Mouse (Mus musculus): ENCODE data around the gene Exoc4.

The Exoc4 gene

DNA sequence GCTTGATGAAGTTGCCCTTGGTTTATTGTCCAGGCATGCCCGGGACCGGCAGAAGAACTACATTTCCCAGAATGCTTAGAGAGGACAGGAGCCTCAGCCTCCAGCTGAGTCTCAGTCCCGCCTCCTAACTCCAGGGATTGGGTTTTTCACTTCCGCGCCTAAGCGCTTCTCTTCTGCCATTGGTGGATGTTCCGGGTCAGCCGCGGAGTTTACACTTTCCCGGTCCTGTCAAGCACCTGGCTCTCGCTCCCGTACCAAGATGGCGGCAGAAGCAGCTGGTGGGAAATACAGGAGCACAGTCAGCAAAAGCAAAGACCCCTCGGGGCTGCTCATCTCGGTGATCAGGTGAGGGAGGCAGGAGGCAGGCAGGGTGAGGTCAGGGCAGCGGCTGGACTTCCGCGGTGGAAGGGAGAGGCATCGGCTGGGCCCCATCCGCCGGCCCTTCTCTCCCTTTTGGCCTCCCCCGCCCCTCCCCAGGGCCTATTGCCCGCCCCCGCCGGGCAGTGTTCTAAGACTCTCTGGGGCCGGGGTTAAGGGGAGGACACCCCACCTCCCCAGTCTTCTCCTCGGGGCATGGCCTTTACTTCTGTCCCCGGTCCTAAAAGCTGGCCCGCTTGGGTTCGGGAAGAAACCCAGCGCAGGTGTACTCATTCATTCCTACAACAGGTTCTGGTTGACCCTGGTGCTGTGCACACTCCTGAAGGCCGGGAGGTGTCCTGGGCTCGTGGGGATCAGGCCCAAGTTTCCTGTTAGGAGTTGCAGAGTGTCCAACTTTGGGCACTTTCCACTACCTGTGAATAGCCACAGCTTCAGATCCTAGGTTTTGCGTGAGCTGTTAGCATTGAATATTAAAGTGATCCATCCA, at the start of gene Exoc4:
Exoc4 (plus strand) TSS at position 192 of the 865 bp plus-strand sequence.
- peak; percentile 95 for DNase-seq

DNA sequence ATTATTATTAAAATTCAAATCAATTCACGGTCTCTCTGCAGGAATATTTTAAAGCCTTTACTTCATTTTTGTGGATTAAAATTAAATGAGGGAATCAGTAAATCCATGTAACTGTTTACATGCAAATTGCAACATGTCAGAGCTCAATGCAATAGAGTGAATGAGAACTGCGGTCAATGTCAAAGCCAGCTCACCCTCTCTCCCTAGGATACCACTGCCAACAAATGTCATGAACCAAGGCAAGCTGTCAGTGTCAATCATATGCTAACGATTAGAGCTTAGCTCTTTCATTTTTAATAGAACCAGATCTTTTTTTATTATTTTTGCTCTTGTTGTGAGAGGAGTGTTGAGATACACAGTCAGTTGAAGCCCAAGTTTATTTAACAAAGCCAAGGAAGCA, 30.1 kb upstream of the Exoc4 start:
- no peak for DNase-seq

DNA sequence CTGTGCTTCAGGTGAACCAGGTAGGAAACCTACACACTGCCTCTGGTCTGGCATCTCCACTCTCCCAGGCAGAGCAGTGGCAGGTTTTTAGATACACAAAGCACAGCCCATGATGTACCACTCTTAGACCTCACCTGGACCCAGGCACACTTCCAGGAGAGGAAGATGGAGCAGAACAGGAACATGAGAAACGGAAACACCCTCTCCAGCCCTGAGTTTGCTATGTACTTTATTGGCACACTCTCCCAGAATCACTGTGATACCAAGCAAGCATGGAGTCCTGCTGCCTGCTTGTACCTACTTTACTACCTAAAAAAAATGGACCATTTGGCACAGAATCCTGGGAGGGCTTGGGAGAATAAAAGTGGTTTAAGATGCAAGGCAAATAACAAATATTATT, 22.2 kb upstream of the Exoc4 start:
- DNase-seq, result no peak

DNA sequence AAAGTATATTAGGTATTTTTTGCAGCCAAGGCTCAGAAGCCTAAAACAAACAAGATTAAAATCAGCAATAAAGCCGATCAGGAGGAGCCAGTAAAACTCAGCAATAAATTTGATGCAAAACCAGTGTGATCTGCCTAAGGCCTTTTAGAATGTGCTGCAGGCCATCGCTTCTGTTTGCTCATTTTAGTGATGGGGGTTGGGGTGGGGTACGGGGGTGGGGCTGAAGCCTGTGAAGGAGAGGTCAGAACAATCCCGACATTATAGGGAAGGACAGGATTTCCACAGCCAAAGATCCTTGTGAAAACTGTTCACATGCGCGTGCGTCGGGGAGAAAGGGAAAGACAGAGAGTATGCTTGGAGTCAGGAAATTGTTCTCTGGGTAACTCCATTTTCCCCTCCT, 21.5 kb upstream of the Exoc4 start:
- no peak for DNase-seq

DNA sequence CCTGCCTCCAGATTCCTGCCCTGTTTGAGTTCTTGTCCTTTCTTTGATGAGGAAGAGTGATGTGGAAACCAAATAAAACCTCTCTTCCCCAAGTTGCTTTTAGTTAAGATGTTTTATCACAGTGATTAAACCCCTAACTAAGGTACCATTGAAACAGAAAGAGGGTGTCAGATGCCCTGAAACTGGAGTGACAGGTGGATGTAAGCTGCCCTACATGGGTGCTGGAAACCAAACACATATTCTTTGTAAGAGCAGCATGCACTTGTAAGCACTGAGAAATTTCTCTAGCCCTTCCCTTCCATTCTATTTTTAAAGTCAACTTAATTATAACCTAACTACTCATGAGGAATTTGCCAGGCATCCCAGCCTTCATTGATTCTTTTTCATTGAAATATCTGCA, 7.6 kb upstream of the Exoc4 start:
- no peak for DNase-seq

DNA sequence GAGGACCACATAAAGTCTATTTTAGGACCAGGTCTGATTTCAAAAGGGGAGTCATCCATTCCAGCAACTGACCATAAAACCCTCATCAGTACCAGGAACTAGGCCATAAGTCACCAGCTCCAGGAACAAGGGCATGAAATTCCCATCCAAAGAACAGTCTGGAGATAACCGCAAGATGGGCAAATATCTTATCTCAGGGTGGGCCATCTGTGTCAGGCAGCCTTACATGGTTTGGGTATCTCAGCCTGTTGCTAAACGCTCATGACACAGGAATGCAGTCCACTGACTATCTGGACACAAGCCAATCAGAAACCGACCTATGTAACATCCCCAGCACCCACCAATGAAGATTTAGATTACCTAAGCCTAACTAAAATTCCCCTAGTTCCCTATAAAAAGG, 4.3 kb upstream of the Exoc4 start:
- no peak for DNase-seq

- DNase-seq, result peak; percentile 16
These were observed 1.7 kb upstream of the Exoc4 start for GRCm38 (mm10) chr6:33247146-33247545.

GRCm38 (mm10) chr6:33247576-33248355, 1.1 kb upstream of the Exoc4 start:
- no peak for DNase-seq

GRCm38 (mm10) chr6:33256638-33257037, 7.8 kb downstream of the Exoc4 start:
- DNase-seq, result no peak

- no peak for DNase-seq
These were observed 8.3 kb downstream of the Exoc4 start for GRCm38 (mm10) chr6:33257076-33257789.

- DNase-seq, result no peak
These were observed 11.0 kb downstream of the Exoc4 start for GRCm38 (mm10) chr6:33259926-33260325.

DNA sequence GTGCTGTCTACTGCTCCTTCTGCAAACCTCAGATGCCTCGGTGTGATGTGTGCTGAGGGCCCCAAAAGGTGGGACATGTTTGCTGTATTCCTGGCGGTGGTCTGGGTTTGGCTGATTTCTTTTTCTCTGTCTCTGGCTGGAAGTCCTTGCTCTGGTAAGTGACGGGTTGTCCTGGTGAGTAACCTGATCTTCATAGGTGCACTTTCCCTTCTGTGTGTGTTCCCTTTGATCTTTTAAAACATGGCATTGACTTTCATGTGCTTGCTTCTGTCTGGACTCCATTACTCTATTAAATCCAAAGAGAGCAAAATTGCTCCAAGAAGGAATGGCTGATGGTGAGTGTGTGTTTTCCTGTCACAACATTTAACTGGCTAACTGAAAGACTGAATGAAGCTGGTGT, 12.7 kb downstream of the Exoc4 start:
- no peak for DNase-seq

GRCm38 (mm10) chr6:33263950-33264349, 15.1 kb downstream of the Exoc4 start:
- no peak for DNase-seq

- no peak for DNase-seq
These were observed 15.5 kb downstream of the Exoc4 start for GRCm38 (mm10) chr6:33264388-33264787.

GRCm38 (mm10) chr6:33267571-33267970, 18.7 kb downstream of the Exoc4 start:
- DNase-seq, result no peak

DNA sequence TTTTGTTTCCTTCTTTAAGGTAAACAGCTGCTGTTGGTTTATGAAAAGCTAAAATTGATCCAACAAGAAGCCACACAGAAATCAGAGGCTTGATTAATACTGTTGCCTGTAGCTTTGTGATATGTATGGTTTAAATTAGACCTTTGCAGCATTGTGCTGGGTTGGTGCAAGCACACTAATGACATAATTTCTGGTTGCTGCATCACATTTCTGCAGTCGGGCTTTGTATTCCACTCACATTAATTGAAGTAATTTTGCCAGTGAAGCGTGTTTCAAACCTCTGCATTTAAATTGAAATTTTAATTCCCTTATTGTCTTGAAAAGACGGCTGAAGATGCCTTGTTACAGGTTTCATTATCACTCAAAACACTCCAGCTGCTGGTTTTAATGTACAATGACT, 34.6 kb downstream of the Exoc4 start:
- DNase-seq, result no peak

GRCm38 (mm10) chr6:33283936-33284335, 35.1 kb downstream of the Exoc4 start:
- DNase-seq, result no peak

GRCm38 (mm10) chr6:33286376-33286775, 37.5 kb downstream of the Exoc4 start:
- DNase-seq, result no peak

DNA sequence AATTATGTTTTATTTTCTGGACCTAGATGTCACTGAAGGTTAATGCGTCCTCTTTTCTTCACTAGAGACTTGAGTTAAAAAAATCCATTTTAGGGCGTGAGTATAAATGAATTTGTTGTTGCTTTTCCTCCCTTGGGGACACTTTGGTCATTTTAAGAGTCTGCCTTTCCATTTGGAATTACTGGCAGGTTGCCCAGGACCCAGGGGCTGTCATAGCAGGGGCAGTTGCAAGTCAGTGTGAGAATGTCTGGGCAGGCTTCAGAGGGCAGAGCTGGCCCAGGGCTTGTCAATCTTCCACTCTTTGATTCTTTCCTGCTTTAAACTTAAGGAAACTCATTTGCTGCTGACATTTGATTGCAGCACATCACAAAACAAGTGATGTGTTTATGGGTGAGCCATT, 45.7 kb downstream of the Exoc4 start:
- peak; percentile 82 for DNase-seq

DNA sequence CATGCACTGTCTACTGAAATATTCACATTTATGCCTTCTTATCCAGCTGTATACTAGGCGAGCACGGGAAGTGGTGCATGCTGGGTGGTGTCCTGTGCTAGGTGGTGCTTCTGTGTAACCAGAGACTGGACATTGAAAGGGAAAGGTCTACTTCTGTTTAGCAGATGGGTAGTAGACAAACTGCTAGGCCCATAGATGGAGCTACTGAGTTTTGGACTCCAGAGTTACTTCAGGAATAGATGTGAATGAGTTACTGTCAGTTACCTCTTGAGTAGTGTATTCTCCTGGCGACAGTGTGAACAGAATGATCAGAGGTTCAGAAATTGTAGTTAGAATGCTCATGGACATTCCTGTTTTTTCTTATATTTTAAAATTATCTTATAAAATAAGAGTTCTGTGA, 48.7 kb downstream of the Exoc4 start:
- DNase-seq, result no peak

GRCm38 (mm10) chr6:33298768-33299167, 49.9 kb downstream of the Exoc4 start:
- DNase-seq, result no peak

GRCm38 (mm10) chr6:33305996-33306395, 57.1 kb downstream of the Exoc4 start:
- no peak for DNase-seq

- no peak for DNase-seq
These were observed 59.8 kb downstream of the Exoc4 start for GRCm38 (mm10) chr6:33308646-33309045.

All from kidney, postnatal 10 days (tissue).